Mouse (Mus musculus): ENCODE measurements around the gene Atp2b4. TPM values are rescaled to one million over a fixed set of nuclear protein-coding genes. Genes with fewer than 3 reads are reported as not detected.

Gene Atp2b4
- total RNA-seq, 2 experiments from 2014 or later, result 245 to 247 TPM

DNA sequence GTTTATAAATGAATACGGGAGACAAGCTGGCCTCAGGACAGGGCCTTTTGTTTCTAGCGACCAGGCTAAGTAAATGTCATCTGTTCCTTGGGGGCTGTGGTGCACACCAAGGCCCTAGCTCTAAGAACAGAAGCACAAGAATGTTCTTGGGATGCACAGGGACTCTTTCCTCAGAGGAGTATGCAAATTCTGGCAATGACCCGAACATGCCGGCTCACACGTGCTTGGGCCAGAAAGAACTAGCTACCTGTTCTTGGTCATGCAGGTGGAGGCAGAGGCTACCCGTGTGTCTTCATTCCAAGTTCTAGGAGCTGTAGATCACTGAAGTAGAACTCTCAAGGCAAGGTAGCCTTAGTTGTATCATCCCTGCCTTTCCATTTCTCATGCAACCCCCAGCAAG, 59.7 kb downstream of the Atp2b4 start:
- Histone ChIP-seq H3K4me3 (no peak overlapping the region), H3K27ac (no peak overlapping the region)
- TF ChIP-seq CTCF (IDR thresholded peaks at IDR 0.05), result no peak
- no peak for DNase-seq (ENCODE audit: extremely low spot score in 1 of 2, low spot score in 2 of 2)
- intact Hi-C loops (cut with DNase I), result no loop called here

DNA sequence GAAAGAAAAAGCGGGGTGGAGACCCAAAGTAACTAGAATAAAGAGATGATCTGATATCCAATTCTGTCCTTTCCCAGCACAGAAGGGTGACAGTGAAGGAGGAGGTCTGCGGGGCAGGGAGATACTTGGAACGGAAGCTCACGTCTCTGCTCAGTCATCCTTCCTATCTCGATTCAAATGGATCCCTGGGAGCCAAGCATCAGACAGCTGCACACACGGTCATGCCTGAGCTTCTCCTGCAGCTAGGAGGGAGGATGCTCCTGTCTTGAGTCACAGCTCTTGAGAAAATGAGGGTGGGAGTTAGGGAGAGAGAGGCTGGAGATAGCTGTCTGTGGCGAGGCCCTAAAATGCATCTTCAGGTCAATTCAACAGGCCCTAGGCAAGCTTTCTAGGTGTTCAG, 64.2 kb downstream of the Atp2b4 start:
- H3K4me3 ChIP-seq, result no peak overlapping the region
- peak in 1 of 2 experiments; percentile 16 for DNase-seq (ENCODE audit: extremely low spot score in 1 of 2, low spot score in 2 of 2)
- peak overlapping the region; percentile 50 for H3K27ac ChIP-seq
- no peak for TF ChIP-seq CTCF (IDR thresholded peaks at IDR 0.05)
- intact Hi-C loops (cut with DNase I), result loop anchor here (1.0 to 2.0 kb wide), 3 partner anchors 64 to 312 kb away; partner anchors contain the start of gene Atp2b4

DNA sequence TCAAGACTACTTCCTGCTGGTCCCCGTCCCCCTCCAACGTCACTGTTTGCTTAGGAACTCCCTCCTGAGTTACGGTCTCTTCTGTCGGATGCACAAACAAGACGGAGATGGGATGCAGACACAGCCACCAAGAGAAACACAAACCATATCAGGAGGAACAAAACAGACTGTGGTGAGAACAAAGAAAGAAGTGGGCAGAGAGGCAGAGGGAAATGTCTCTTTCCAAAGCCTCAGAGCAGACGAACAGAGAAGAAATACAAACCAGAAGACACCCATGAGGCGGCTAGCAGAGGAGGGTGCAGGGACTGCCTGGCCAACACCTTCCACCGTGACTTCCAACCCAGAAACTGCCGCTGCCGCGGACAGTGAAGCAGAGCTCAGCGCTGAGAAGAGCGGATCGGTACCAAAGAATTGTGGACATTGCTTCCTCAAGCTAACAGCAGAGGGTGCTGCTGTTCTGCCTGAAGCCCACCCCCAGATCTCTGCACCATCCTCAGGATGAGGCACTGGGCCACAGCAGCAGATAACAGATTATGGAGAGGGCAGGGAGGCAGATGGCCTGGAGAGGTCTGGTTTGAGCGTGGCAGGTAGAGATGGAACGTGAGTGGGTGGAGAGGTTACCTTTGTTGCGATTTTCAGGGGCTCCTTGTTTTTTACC, 64.7 kb downstream of the Atp2b4 start:
- H3K4me3 ChIP-seq, result no peak overlapping the region
- TF ChIP-seq CTCF (IDR thresholded peaks at IDR 0.05), result peak; percentile 90
- intact Hi-C loops (cut with DNase I), result loop anchor here (1.0 to 2.0 kb wide), 3 partner anchors 65 to 312 kb away; partner anchors contain the start of gene Atp2b4
- peak overlapping the region; percentile 50 for H3K27ac ChIP-seq
- peak; percentile 67 to 76 for DNase-seq (ENCODE audit: extremely low spot score in 1 of 2, low spot score in 2 of 2)

DNA sequence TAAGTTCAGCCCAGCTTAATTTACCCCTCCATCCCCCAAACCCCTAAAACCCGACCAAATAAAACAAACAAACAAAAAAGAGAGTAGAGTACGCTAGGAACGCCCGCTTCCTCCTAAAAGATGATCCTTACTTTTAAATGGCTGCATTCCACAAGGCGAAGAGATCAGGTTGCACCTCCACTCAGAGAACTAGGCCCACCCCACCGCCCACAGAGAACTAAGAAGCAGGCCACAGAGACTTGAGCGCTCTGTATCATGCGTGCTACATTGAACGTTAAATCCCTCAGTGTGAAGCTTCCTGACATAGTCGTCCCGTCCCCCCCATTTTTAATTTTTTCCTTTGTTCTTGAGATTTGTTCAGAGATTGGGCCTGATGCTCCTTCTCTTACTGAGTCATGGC, 68.0 kb downstream of the Atp2b4 start:
- intact Hi-C loops (cut with DNase I), result no loop called here
- TF ChIP-seq CTCF (IDR thresholded peaks at IDR 0.05), result no peak

DNA sequence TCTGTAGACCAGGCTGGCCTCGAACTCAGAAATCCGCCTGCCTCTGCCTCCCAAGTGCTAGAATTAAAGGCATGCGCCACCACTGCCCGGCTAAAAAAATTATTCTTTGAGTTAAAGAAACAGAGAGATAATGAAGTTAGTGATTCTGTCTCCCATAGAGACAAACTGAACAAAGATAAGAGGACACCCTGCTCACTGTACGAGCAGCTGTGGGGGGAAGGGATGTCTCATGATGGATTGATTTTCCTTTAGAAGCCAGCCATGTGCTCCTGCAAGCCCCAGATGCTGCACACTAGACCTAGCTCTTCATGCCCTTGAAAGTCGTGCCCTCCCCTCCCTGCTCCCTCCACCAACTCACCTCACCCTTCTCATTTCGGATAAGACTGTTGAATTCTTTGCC, 72.5 kb downstream of the Atp2b4 start:
- Histone ChIP-seq H3K4me3 (no peak overlapping the region), H3K27ac (no peak overlapping the region)
- DNase-seq (ENCODE audit: extremely low spot score in 1 of 2, low spot score in 2 of 2), result no peak
- intact Hi-C loops (cut with DNase I), result no loop called here
- no peak for TF ChIP-seq CTCF (IDR thresholded peaks at IDR 0.05)

More for the DNA sequence above, 68.0 kb downstream of the Atp2b4 start:
- H3K4me3 ChIP-seq, result no peak overlapping the region
- H3K27ac ChIP-seq, result no peak overlapping the region
- no peak for DNase-seq (ENCODE audit: extremely low spot score in 1 of 2, low spot score in 2 of 2)

DNA sequence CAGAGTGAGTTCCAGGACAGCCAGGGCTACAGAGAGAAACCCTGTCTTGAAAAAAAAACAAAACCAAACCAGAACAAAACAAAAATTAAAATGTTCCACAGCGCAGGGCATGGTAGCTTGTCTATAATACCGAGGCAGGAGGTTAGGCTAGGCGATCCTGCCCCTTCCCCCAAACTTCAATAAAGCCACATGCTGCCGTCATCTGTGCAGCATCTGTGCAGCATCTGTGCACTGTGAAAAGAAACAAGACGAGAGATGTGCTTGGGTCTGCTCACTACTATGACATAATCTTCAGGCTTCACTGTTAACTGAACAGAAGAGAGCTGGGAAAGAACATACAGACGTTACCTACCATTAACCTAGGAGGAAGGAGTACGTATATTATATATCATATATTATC, 80.5 kb downstream of the Atp2b4 start:
- TF ChIP-seq CTCF (IDR thresholded peaks at IDR 0.05), result no peak
- intact Hi-C loops (cut with DNase I), result no loop called here
- no peak for DNase-seq (ENCODE audit: extremely low spot score in 1 of 2, low spot score in 2 of 2)
- no peak overlapping the region for H3K4me3 ChIP-seq
- H3K27ac ChIP-seq, result no peak overlapping the region

DNA sequence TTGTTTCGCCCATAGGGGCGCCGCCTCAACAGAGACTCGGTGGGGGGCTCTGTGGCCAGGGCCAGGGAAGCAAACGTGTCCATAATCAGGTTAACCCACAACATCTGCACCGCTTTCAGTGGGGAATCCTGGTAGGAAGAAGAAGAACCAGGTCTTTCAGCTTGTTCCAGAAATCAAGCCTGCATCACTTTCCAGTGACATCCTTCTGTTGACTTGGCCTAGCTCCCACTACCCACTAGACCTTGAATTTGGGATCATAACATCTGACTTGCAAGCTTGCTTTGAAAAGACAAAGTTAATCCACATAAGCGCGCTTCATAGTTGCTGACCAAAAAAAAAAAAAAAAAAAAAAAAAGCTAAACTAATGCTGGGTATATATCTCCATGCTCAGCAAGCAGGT, 82.1 kb downstream of the Atp2b4 start:
- no peak for TF ChIP-seq CTCF (IDR thresholded peaks at IDR 0.05)
- no peak overlapping the region for H3K4me3 ChIP-seq
- H3K27ac ChIP-seq, result no peak overlapping the region
- DNase-seq (ENCODE audit: extremely low spot score in 1 of 2, low spot score in 2 of 2), result no peak
- intact Hi-C loops (cut with DNase I), result no loop called here

DNA sequence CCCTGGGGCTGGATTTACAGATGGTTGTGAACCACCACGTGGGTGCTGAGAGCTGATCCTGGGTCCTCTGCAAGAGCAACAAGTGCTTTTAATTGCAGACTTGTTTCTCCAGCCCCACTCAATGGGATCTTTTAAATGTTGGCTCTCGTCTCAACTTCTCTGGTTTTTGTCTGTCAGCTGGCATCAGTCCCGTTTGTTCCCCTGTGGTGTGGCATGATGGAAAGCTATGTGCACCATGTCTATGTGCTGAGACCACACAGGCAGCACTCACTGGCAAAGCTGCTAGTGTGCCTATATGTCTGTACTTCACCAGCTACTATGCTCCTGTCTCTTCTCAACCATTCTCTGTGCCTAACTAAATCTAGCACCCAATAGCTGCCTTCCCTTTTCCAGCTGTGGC, 82.5 kb downstream of the Atp2b4 start:
- no peak for TF ChIP-seq CTCF (IDR thresholded peaks at IDR 0.05)
- DNase-seq (ENCODE audit: extremely low spot score in 1 of 2, low spot score in 2 of 2), result no peak
- H3K27ac ChIP-seq, result no peak overlapping the region
- intact Hi-C loops (cut with DNase I), result no loop called here
- H3K4me3 ChIP-seq, result no peak overlapping the region

DNA sequence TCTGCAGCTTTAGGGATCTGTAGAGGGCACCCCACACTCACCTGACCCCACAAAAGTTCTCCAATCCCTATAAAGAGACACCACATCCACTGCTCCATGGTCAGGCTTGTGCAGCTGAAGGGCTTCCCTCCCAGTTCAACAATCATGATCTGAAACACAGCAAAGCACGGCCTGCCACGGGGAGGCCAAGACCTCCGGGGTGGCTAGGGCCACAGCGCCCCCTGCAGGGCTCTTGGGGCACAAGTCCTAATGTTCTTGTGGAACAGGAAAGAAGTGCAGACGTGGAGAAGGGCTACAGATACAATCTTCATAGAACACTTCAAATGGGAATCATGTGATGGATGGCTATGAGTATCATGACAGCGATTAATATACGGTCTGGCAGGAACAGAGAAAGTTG, 84.4 kb downstream of the Atp2b4 start:
- DNase-seq (ENCODE audit: extremely low spot score in 1 of 2, low spot score in 2 of 2), result no peak
- no peak overlapping the region for H3K27ac ChIP-seq
- H3K4me3 ChIP-seq, result no peak overlapping the region
- intact Hi-C loops (cut with DNase I), result no loop called here
- TF ChIP-seq CTCF (IDR thresholded peaks at IDR 0.05), result peak; percentile 61

DNA sequence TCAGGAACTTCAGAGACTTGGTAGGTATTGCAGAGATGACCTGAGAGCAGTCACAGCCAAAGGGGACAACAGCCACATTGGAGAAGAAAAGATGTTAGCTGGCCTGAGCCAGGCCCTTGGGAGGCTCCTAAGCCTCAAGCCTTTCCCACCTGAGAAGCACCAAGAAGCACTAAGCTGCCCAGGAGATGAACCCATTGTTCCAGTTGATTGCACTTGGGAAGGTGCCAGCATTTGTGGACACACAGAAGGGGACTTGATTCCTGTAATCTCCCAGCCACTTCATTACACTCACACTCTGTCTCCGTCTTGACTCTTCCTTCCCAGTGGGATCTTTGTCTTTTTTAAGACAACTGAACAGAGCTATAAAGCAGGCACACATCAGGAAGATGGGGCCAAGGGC, 85.7 kb downstream of the Atp2b4 start:
- intact Hi-C loops (cut with DNase I), result no loop called here
- no peak overlapping the region for H3K27ac ChIP-seq
- DNase-seq (ENCODE audit: extremely low spot score in 1 of 2, low spot score in 2 of 2), result no peak
- H3K4me3 ChIP-seq, result no peak overlapping the region
- TF ChIP-seq CTCF (IDR thresholded peaks at IDR 0.05), result no peak

DNA sequence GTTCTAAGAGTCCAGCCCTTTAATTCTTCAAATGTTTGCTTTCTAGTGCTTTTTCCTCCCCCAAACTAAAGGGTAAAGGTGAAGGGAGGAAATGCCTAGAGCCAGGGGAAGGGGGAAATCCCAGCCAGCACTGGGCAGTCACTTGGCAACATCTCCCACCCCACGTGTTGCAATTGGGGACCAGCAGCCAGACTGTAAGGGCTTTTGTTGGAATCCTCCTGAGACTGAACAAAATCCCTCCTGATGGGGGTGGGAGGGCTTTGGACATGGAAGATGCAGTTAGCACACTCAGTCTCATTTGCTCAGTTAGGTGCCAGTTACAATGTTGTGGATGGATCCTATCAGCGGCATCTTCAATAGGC, 87.9 kb downstream of the Atp2b4 start:
- Histone ChIP-seq H3K4me3 (no peak overlapping the region), H3K27ac (peak overlapping the region; percentile 50)
- no peak for DNase-seq (ENCODE audit: extremely low spot score in 1 of 2, low spot score in 2 of 2)
- intact Hi-C loops (cut with DNase I), result no loop called here
- no peak; the same call in 1 of the 2 replicates for TF ChIP-seq CTCF (IDR thresholded peaks at IDR 0.05)

DNA sequence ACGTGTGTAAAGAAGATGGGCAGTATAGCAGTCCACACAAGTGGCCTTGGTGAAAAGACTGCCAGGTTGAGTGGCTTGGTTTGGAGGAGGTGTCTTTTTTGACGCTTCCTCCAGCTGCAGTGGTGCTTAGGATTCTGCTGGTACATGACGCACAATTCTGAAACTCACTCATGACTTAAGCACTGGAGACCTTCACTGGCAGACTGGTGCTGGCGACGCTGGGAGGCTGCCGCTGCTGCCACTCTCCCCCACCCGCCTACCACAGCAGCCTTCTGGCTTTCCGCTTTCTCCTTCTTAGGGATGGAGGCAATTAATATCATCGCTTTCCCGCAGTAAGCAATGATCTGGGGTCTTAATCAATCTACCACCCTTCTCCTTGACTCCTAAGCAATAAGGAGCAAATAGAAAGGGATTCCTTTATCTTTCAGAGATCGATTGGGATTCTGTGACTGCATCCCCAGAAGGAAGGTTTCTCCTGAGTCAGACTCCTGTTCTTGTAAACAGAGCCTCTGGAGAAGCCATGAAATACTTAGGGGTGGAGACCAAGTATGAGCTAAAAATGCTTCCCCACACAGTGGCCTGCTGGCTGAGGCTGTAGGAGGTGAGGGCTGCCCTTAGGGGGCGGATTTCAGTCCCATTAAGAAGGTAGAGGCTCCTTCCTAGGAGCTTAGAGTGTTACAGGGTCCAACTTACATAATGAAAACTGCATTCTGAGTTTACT, 88.4 kb downstream of the Atp2b4 start:
- no peak; the same call in none of the 2 replicates for TF ChIP-seq CTCF (IDR thresholded peaks at IDR 0.05)
- Histone ChIP-seq H3K4me3 (no peak overlapping the region), H3K27ac (peak overlapping the region; percentile 50)
- intact Hi-C loops (cut with DNase I), result no loop called here
- peak; percentile 22 to 34 for DNase-seq (ENCODE audit: extremely low spot score in 1 of 2, low spot score in 2 of 2)

DNA sequence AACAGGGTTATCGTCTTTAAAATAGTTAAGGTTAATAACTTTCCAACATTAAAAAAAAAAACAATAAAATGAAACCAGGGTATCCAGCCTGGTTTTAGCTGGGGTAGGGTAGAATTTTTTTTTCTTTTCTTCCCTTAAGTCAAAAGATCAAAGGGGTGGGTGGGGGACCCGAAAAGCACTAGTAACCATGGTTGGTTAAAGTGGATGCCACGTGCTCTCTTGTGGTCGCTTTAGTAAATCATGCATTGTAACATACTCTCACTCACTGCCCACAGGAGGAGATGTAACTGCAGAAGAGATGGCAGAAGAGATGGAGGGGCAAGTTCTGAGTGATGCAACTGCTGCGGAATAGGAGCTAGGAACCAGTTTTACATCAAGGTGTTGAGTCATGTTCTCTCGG, 89.5 kb downstream of the Atp2b4 start:
- no peak for DNase-seq (ENCODE audit: extremely low spot score in 1 of 2, low spot score in 2 of 2)
- intact Hi-C loops (cut with DNase I), result no loop called here
- Histone ChIP-seq H3K27ac (no peak overlapping the region), H3K4me3 (no peak overlapping the region)
- no peak for TF ChIP-seq CTCF (IDR thresholded peaks at IDR 0.05)
